Mouse (Mus musculus) midbrain, embryonic 14.5 days (tissue): ENCODE results near the gene Pfdn6. TPM values are rescaled to one million over a fixed set of nuclear protein-coding genes. Genes with fewer than 3 reads are reported as not detected.

Source experiments
- ATAC-seq: fragments of 200-750 bp; cut with Nextera tagmentation; 2 replicates; pipeline ENCODE4 v1.8.0; 2017; ENCODE audit warnings: moderate number of reproducible peaks, moderate library complexity; ENCODE audit not compliant: low FRiP score, low TSS enrichment
- DNase-seq: peaks from one replicate; pipeline ENCODE4 v3.0.0-alpha.2; 2015
- H3K27ac ChIP-seq: fragments of 300-500 bp; sonication (generic); replicated peaks from 2 replicates; pipeline ENCODE4 v1.5.1; 2014; ENCODE audit warnings: mild to moderate bottlenecking, low read depth, low read length, moderate library complexity
- H3K27me3 ChIP-seq: fragments of 300-500 bp; sonication (generic); 2 replicates; pipeline ENCODE4 v1.6.1; 2014; ENCODE audit warnings: low read length, control low read depth, mixed read lengths; ENCODE audit not compliant: control insufficient read depth, insufficient read depth
- H3K36me3 ChIP-seq: fragments of 300-500 bp; sonication (generic); 2 replicates; pipeline ENCODE4 v1.6.1; 2014; ENCODE audit warnings: low read length, control low read depth; ENCODE audit not compliant: control insufficient read depth, insufficient read depth
- H3K4me1 ChIP-seq: fragments of 300-500 bp; sonication (generic); 2 replicates; pipeline ENCODE4 v1.6.1; 2014; ENCODE audit warnings: mild to moderate bottlenecking, antibody characterized with exemption, low read length, control low read depth; ENCODE audit not compliant: control insufficient read depth, insufficient read depth
- H3K4me2 ChIP-seq: fragments of 300-500 bp; sonication (generic); 2 replicates; pipeline ENCODE4 v1.6.1; 2014; ENCODE audit warnings: mild to moderate bottlenecking, low read length, moderate library complexity
- H3K4me3 ChIP-seq: fragments of 300-500 bp; sonication (generic); replicated peaks from 2 replicates; pipeline ENCODE4 v1.5.1; 2014; ENCODE audit warnings: low read depth, low read length
- H3K9ac ChIP-seq: fragments of 300-500 bp; sonication (generic); replicated peaks from 2 replicates; pipeline ENCODE4 v1.6.1; 2014; ENCODE audit warnings: mild to moderate bottlenecking, low read length, moderate library complexity
- H3K9me3 ChIP-seq: fragments of 300-500 bp; sonication (generic); 2 replicates; pipeline ENCODE4 v1.6.1; 2016; ENCODE audit warnings: low read length, control low read depth, mixed read lengths; ENCODE audit not compliant: control insufficient read depth
- WGBS: fragments of 180-500 bp; shearing (Covaris S2); extraction: QIAGEN DNeasy Blood & Tissue Kit; methylation state at CpG from one replicate; pipeline ENCODE4 v1.1.7; 2014; 5-methylcytosine and 5-hydroxymethylcytosine counted together
- polyA plus RNA-seq: library from polyadenylated mRNA; unstranded; fragments of >200 nt; fragmentation: Nextera tagmentation; extraction: Ambion mirVana; gene quantifications from 2 replicates; pipeline ENCODE4 v1.2.1, GENCODE M21; 2014

Pfdn6 gene
- polyA plus RNA-seq, 1 experiment from 2014 or later: 167 TPM

GRCm38 (mm10) chr17:33930280-33931158, 9.6 kb downstream of the Pfdn6 start:
- DNase-seq: peak; percentile 46
- peak overlapping the region; percentile 99 for H3K4me2 ChIP-seq
- H3K4me1 ChIP-seq: peaks cover 16% of the 10 kb centered on the region
- H3K9ac ChIP-seq: peak overlapping the region; percentile 91
- H3K27ac ChIP-seq: peak overlapping the region; percentile 92
- peak overlapping the region; percentile 79 for H3K4me3 ChIP-seq
- no peaks in the 10 kb centered on the region for H3K9me3 ChIP-seq
- under 1% methylated on average over 45 of the region's 45 CpGs for WGBS
- H3K27me3 ChIP-seq: no peaks in the 10 kb centered on the region
- peak; percentile 18 for ATAC-seq
- H3K36me3 ChIP-seq: peaks cover 36% of the 10 kb centered on the region

- Histone ChIP-seq H3K27me3 (no peaks in the 10 kb centered on the region), H3K4me1 (peaks cover 16% of the 10 kb centered on the region), H3K4me2 (peak within 1 kb of the TSS; percentile 99), H3K36me3 (peaks cover 34% of the 10 kb centered on the region), H3K27ac (peak within 1 kb of the TSS; percentile 92), H3K9ac (peak within 1 kb of the TSS; percentile 91), H3K4me3 (peak within 1 kb of the TSS; percentile 79), H3K9me3 (no peaks in the 10 kb centered on the region)
- DNase-seq (peak; percentile 98), ATAC-seq (peak; percentile 86)
- under 1% methylated on average over 78 of the region's 80 CpGs for WGBS
Observed at GRCm38 (mm10) chr17:33929371-33930279, 10.5 kb downstream of the Pfdn6 start, which contains the start of gene Rgl2. Gene Rgl2 (plus strand): TSS chr17:33929543.

GRCm38 (mm10) chr17:33928251-33928947, 11.7 kb downstream of the Pfdn6 start:
- no peak for DNase-seq
- Histone ChIP-seq H3K36me3 (peaks cover 27% of the 10 kb centered on the region), H3K4me2 (peak overlapping the region; percentile 99), H3K4me3 (peak overlapping the region; percentile 79), H3K9ac (peak overlapping the region; percentile 91), H3K4me1 (peaks cover 16% of the 10 kb centered on the region), H3K9me3 (no peaks in the 10 kb centered on the region), H3K27ac (no peak overlapping the region), H3K27me3 (no peaks in the 10 kb centered on the region)
- WGBS: 67% methylated on average over 21 of the region's 21 CpGs
- no peak for ATAC-seq

GRCm38 (mm10) chr17:33926207-33926932, 13.8 kb downstream of the Pfdn6 start:
- Histone ChIP-seq H3K4me1 (peaks cover 15% of the 10 kb centered on the region), H3K27ac (no peak overlapping the region), H3K4me2 (no peak overlapping the region), H3K9ac (no peak overlapping the region), H3K36me3 (peaks cover 16% of the 10 kb centered on the region), H3K27me3 (no peaks in the 10 kb centered on the region), H3K9me3 (no peaks in the 10 kb centered on the region), H3K4me3 (no peak overlapping the region)
- WGBS: 77% methylated on average over 17 of the region's 17 CpGs
- ATAC-seq: no peak
- no peak for DNase-seq

GRCm38 (mm10) chr17:33925406-33926116, 14.6 kb downstream of the Pfdn6 start:
- Histone ChIP-seq H3K27ac (no peak overlapping the region), H3K4me1 (peaks cover 7% of the 10 kb centered on the region; the same call in 1 of the 2 replicates), H3K9me3 (no peaks in the 10 kb centered on the region), H3K4me2 (no peak overlapping the region), H3K9ac (no peak overlapping the region), H3K27me3 (no peaks in the 10 kb centered on the region), H3K4me3 (no peak overlapping the region), H3K36me3 (peaks cover 16% of the 10 kb centered on the region)
- no peak for DNase-seq
- ATAC-seq: no peak
- 84% methylated on average over 20 of the region's 21 CpGs for WGBS

GRCm38 (mm10) chr17:33924577-33925283, 15.4 kb downstream of the Pfdn6 start:
- DNase-seq (no peak), ATAC-seq (no peak)
- Histone ChIP-seq H3K4me2 (no peak overlapping the region), H3K9me3 (no peaks in the 10 kb centered on the region), H3K27ac (no peak overlapping the region), H3K4me3 (no peak overlapping the region), H3K4me1 (peaks cover 14% of the 10 kb centered on the region), H3K27me3 (no peaks in the 10 kb centered on the region), H3K36me3 (peaks cover 16% of the 10 kb centered on the region), H3K9ac (no peak overlapping the region)
- 87% methylated on average over 10 of the region's 10 CpGs for WGBS

GRCm38 (mm10) chr17:33921361-33921760, 18.8 kb downstream of the Pfdn6 start:
- ATAC-seq (no peak), DNase-seq (no peak)
- no peak overlapping the region for H3K9ac ChIP-seq
- H3K27ac ChIP-seq: no peak overlapping the region
- H3K36me3 ChIP-seq: peaks cover 20% of the 10 kb centered on the region
- H3K4me3 ChIP-seq: no peak overlapping the region
- 90% methylated on average over 7 of the region's 7 CpGs for WGBS
- H3K27me3 ChIP-seq: no peaks in the 10 kb centered on the region
- no peaks in the 10 kb centered on the region for H3K9me3 ChIP-seq
- no peak overlapping the region for H3K4me2 ChIP-seq
- peaks cover 26% of the 10 kb centered on the region for H3K4me1 ChIP-seq
